Mouse (Mus musculus) lung, postnatal 10 days (tissue): ENCODE measurements at regions not wholly inside any gene's neighbourhood (a gene's known extent, or its start where the extent isn't known, plus 50 kb on each side); places are given as distances from the start of the nearest gene placed in this dataset.
A peak's percentile ranks its signal among the peaks of the same experiment; 100 is the strongest.

Experiments used
- DNase-seq: peaks from one replicate; pipeline ENCODE4 v3.0.0; 2021

DNA sequence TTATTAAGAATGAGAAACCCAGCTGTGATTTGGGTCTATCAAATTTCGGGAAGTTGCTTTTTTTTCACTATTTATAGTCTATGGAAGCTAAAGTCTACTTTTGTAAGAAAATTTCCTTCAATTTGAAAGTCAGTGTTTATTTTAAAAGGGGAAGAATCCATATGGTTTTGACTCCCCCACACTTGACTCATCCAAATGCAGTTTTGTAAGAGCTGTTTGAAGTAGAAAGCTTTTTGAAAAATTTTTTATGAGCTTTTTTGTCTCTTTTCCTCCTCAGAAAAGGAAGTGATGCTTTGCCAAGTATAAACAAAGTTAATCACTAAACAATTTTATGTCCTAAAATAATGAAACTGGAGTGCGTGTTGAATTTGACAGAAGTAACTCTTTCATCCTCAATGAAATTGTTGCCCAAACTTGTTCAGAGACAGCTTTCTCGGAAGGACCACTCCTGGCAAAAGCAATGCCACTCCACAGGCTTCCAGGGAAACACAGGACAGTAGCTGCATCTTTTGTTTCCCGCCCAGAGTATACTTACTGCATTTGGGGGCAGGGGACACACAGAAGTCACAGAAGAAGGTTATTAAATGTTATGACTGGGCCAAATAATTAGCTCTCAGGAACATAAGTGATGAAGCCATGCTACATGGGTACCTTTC is 196.4 kb upstream of the Dcn start:
- no peak for DNase-seq

DNA sequence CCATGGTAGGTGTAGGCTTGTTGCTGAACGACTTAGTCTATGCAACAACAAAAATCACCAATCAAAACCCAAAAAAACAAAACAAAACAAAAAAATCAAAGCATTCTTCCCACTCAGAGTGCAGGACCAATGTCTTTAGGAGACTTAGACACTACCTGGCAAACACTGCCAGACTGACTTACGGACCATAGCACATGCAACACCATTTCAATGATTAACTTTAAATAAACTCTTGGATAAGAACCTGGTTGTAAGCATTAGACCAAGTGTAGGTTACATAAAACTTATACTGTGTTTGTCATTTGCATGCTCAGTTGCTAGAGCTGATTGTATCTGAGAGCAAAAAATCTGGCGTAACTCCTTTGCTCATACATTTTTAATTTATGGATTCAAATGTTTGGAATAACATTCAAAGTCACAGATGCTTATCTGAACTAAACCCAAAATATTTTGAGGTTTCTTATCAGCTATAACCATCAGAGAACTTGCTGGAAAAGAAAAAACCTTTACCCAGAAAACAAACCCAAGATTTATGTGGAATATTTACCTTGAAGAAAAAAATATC is 174.5 kb upstream of the Dcn start:
- no peak for DNase-seq

DNA sequence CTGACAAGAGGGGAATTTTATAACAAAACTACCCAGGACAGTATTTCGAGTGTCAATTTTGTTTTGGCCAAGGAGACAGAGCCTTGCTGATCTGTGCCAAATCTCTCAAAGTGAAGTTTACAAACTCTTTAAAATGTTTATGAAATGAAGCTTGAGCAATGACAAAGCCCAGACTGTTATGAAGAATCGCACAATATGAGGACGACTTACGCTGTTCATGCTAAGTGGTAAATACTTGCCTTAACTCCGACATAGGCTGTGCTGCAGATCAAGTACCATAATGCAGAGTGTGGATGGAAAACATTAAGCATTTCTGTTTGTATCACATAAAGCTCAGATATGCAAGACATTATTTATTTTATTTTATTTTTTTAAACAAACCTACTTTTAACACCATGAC is 169.8 kb upstream of the Dcn start:
- DNase-seq = no peak

DNA sequence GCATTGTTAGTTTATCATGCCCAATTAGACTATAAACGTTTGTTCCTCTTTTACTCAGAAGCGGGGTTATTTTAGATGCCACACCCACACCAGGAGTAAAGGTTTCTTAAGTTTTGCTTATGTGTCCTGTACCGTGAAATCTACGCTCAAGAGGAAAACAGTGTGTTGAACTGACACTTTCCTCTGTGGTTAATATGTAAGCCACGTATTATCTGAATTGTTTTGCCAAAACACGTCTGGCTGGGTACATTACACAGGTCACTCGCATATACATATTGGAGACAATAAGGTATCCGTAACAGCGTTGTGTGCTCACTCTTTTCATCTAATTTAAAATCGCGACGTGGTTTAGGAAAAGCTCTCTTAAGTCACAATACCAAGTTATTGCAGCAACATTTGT is 166.9 kb upstream of the Dcn start:
- no peak for DNase-seq

DNA sequence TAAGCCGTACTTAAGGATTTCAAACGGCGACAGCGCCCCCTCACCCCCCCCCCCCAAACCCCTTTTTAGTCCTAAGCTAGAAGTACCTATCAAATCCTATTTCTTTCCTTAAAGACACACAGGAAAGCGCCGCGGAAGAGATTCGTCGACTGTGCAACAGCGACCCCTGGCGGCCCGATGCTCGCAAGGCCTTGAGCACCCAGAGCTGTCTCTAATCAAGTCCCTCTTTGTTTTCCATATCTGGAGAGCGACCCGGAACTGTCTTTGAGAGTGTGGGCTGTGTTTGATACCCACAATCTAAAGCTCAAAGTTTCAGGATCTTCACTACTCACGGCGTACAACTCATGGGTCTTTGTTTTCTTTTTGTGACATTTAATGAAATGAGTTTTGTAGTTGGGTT is 166.4 kb upstream of the Dcn start:
- DNase-seq = peak; percentile 96

DNA sequence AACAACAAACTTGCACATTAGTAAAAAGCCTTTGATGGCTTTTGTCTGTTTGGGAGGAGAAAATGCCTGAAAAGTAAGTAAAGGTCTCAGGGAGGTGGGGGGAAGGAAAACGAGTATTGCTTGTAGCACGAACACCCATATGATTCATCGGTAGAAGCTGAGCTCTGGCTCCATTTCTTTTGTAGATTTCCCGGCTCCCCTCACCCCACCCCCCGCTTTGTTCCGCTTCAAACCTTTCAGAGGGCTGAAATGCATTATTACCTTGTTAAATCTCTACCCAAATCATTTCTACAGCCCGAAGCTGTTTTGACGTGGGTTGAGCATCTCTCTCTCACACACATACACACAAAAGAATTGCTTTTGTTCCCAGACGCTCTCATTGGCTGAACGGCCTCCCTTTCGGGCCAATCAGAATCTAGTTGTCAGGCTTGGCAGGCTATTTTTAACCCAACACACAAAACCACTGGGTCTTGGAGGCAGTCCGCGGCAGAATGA is 166.0 kb upstream of the Dcn start:
- peak; percentile 93 for DNase-seq

DNA sequence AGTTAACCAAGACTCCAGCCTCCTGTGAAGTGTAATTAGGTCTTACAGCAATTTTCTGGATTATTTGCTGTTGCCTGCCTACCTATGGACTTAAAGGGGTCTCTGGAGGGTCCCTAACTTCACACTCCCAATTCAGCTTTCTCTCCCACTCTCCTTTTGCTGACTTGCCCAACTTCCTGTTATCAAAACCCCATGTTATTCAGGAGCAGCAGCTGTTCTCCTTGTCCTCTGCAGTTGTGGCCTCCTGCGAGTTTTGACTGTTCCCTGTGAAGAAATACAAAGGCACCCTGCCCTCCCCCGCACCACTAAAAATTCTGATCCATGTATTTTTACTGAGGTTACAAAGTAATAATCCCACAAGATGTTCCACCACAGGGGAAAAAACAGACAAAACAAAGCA is 146.8 kb upstream of the Dcn start:
- no peak for DNase-seq

DNA sequence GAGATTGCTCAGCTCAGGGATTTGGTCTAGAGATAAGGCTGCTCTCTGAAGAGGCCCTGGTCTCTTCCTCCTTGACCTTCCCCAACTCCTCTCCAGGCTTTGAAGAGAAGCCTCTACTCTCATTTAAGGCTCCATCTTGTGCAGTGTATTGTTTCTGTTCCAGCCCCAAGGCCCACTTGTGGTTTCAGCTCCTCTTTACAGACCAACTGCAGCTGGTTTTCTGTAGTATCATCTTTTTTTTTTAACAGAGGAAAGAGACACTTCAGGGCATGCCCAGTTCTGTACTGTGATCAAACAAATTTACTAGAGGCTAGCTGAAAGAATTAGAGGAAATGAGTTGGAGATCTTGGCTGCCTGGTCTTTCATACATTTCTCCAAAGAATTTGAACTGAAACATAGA is 145.4 kb upstream of the Dcn start:
- DNase-seq = no peak

DNA sequence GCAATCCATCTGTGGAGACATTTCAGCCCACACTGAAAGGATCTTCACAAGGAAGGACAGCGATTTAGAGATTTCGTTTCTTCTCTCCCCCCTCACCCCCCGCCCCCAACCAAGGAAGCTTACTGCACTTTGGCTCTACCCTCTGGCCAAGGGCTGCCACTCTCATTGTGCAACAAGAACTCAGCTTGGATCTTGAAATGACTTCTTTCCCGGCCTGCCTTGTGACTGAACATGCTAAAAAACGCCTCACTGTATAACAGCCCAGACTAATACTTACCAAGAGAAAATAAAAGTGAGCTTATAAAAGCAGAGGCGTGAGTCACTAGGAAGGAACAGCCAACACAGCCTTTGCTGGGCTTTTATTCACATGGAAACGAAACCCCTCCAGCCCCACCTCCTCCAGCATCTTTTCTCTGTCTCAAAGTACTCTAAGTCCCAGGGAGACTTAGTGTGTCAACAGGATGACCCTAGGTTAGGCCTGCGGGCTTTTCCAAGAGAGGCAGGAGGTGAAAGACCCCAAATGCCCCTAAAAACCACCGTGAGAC is 144.7 kb upstream of the Dcn start:
- DNase-seq = no peak

DNA sequence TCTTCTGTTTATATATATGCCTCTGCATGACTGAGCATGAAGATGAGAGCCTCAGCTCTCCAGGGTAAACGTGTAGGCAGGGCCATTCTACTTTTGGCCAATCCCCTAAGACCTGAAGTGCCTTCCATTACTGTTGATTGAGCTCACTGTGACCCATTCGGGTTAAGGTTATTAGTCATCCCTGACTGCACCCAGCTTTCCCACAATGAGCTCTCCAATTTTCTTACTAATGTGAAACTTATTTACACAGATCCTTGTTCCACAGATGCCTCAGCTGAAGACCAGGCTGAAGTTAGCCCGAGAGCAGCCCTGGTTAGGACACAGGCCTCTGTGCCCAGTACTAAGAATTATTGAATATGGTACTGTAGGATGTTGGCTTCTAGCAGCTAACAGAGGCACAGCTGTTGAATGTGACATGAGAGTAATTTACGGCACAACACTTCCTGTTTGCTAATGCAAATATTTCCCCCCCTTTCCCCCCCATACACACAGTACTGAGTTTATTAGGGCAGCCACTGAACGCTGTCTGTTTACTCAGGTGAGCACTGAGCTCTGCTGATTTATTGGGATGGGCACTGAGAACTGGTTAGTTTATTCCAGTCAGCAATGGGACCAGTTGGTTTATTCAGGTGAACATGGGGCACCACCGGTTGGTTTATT is 141.2 kb upstream of the Dcn start:
- DNase-seq = no peak

DNA sequence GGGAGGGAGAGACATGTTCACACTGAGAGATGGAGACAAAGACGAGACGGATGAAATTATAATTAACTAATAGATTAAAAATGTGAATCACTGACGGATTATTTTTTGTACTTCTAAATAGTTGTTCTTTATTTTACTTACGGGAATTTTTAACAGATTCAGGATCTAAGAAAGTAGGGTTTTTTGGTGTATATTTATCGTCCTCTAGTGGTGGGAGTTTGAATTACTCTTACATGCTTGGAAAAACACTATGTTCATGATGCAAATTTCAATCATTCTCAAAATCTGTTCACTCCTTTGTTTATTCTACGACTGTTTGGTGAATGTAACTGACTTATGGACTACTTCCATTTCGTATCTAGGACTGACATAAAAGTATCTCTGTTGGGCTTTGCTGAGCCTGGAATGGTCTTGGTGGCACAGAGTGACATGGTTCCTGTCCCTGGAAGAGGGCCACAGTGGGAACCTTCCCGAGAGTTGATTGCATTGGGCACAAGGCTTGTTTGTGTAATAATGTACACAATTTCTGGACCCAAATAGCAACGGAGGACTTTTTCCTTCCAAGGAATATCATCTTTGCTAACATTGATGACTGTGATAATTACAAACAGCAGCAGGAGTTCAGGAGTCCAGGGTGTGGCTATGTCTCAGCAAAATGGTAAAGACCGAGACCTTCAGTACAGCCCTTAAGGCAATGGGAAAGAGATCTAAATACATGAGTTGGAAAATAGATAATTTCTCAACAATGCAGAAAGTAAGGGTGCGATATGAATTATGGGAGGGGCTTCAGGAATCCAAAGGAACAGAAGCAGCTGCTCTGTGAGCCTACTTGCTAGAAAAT is 139.3 kb upstream of the Dcn start:
- DNase-seq = no peak

DNA sequence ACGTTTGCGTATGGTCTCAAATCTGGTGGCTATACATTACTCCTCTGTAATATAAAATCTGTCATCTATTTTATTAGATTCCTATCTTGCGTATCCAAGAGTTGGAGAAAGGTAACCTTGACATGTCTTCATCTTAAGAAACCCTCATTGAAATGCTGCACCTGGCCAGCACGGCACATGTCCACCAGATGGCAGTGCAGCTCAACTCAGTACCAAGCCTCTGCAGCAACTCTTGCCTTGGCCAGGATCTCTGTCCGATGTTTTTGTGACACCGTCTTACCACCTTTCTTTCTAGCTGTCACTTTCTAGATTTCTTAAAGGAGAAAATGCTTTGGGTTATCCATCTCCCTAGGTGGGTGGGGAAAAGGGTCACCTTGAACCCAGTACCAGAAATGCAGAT is 134.1 kb upstream of the Dcn start:
- peak; percentile 79 for DNase-seq

DNA sequence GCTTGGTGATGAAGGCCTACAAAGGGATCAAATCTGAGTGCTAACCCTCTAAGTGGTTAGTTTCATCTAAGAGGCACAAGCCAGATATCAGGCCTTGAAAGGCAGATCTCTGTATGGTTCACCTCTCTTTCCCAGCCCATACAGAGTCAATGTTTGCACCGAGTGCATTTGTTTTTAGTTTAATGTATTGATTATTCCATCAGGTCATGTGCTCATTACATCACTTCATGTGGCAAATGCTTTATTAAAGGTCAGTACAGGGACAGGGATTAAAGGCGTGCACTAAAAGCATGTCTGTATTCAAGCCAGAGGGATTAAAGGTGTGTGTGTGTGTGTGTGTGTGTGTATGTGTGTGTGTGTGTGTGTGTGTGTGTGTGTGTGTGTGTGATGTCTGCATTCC is 132.5 kb upstream of the Dcn start:
- DNase-seq = no peak

DNA sequence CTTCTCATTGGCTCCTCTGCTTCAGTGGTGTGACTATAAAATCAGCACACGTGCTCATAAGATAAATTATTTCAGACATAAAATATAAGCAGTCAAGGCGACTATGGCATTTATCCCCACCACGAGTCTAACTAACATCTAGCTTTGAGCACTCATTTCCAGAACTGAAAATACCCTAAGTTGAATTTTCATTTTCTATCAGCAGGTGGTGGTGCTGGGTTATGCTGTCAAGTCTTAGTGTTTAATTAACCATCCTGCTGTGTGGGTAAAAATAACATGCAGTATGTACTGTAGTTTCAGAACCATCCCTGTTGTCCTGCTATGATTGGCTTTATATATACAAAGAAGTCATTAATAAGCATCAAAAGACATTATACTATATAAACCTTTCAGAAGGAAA is 110.8 kb upstream of the Dcn start:
- no peak for DNase-seq

DNA sequence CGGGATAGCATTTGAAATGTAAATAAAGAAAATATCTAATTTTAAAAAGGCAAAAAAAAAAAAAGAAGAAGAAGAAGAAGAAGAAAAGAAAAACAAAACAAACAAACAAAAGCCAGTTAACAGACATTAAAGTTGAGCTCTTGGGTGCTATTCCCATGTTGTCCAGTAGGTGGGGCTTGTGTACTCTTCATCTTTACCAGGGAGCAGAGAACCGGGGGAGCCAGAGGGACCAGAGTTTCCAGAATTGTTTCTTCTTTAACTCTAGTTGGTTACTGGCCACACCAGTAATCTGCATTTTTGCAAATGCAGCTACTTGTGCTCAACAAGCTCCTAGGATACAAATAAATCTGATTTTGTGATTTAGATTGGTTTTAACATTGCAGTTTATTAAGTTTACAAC is 103.6 kb upstream of the Dcn start:
- peak; percentile 75 for DNase-seq

DNA sequence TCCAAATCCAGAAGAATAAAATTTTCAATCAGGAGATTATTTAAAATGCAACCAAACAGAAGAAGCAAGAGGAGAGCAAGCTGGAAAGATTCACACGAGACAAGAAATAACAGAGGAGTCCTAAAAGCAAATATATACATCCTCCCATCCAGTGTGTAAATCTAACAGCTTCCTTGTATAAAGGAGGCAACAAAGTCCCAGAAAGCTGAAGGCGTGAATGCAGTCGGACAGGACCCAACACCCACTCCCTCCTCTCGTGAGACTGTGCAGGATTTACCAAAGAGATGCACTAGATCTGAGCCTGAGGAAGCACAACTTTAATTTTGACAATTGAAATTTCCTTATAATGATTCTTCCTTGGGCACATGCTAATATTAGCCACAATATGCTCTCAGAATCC is 103.0 kb upstream of the Dcn start:
- DNase-seq = no peak

DNA sequence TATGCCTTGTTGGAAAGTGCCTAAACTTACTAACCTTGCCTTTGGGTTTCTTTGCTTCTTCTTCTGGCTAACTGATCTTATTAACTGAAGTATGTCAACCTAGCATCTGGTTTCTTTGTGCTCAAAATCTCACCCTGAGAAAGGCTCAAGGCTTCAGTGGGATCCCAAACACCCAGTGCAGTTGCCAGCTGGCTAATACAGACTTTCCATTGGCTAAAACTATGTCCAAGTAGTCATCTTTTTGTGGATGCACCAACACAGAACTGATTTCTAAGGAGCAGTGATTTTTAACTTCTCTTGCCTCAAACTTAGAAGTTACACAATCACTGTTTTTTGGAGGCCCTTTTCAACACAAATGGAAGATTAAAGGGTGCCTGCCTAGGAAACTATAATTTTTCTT is 97.8 kb upstream of the Dcn start:
- peak; percentile 34 for DNase-seq

DNA sequence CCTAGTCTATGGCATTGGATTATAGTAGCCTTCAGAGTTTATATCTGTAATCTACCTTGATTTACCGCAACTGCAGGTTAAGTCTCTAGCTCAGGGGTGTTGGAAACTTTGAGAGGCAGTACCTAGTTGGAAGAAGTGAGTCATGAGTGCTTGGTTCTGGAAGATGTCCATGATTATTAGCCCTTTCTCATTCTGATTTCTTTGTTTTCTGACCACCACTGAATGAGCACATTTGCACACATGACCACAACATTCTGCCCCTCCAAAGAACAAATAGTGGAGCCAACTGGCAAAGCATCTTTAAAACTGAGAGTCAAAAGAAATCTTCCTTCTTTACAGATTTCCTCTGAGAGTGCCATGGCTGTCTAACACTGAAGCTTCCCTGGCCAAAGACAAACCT is 95.5 kb upstream of the Dcn start:
- no peak for DNase-seq

DNA sequence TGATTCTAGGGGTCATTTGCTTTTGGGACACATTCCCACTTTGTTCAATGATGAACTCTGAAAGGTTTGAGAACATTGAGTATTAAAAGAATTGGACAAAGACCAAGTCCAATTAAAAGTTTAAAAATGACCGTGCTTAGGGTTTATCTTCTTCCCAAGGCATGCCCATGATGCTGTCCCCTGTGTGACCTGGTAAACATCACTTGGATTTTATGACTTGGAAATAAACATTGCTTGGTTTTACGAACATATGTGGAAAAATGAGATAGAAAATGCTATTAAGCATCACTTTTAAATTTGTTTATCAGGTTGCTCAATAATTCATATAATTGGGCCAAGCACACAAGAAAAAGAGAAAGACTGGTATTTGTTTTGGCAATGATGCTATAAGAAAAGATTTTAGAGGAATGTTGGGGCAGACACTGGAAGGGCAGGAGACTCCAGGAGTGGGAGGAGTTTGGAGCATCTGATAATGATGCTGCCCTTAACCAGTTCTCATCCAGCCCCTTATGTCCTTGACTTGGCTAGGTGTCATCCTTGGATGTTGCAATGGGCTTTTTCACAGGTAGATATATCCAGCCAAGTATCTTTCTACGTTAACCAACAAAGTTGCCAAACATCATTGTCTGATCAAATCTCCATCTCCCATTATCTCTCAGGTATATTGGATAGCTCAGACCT is 92.1 kb upstream of the Dcn start:
- no peak for DNase-seq

DNA sequence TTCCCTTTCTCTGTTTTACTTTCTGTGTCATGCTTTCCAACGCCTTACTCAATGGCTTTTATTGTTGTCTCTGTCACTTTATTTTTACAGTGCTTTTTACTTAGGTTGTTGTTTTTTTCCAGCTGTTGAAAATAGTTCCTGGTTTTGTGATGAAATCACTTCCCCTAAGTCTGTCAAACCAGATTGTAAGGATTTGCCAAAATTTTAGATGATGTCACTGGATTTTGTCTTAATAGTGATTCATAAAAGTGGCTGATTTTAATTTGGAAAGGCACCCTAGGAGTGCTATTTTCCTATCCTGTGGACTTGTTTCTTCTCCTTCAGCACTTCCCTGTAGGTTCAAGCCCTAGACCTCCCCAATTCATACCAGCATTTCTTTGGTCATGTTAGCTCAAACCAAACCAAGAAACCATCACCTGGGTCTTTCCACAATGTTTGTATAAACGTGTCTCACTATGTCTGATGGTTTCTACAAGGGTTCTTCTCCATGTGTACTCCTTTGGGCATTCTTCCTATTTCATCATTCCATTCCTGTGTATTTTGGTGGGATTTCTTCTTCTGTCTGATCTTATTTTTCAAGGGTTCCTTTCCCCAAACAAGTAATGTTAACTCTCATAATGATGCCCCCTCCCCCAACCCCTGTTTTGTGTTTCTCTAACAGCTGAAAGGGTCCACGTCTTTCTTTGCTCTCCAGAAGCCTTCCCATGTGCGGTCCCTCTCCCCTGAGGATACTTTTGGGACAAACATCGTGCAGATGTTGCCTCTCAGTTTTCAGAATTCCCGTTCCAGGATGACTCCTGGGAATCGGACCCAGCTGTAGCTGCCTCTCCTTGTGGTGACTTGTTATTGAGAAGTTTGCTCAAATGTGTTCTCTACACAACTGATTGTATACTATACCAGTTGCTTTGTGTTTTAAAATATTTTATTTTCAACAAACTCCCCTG is 89.5 kb upstream of the Dcn start:
- DNase-seq = no peak

DNA sequence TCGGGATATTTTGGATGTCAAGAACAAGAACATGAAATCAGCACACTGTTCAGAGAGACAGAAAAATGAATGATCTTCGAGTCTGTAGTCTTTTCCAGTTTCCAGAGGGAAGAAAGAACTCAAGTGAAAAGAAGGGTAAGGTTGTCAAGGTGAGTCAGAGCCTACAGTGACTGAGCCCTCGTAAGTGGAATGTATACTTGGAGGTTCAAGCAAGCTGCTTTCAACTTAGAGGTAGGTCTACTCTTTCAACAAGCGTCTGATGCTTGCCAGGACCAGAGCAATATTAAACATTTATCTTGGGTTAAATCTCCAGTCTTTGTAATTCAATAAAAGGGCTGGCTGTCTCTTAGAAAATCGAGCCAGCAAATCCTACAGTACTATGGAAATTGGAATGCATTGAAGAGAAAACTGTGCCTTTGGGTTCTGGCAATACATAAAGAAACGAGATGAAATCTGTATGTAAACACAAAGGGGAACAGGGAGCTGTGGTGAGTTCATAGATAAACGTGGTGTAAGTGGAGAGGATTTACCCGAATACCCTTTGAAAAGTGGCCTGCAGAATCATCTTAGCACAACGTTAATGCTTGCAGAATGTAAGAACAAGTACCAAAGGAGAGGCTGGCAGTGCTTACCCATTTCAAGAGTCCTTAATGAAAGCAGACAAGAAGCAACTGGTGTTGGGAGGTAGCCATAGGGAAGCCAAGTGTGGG is 82.2 kb upstream of the Dcn start:
- DNase-seq = peak; percentile 16
